Mouse (Mus musculus) G1E (cell line): ENCODE data around the gene Olfr155. TPM values are rescaled to one million over a fixed set of nuclear protein-coding genes. Genes with fewer than 3 reads are reported as not detected.
A peak's percentile ranks its signal among the peaks of the same experiment; 100 is the strongest.

Experiments used
- ATAC-seq: 2 replicates; pipeline ENCODE4 v1.8.0; 2016; ENCODE audit warnings: mild to moderate bottlenecking; ENCODE audit not compliant: insufficient number of reproducible peaks, poor library complexity, low FRiP score, severe bottlenecking; ENCODE audit errors: extremely low read depth
- DNase-seq: peaks from one replicate; pipeline ENCODE4 v3.0.0; 2012; ENCODE audit warnings: low spot score
- H3K27me3 ChIP-seq: 2 replicates; pipeline ENCODE4 v1.6.1; 2012; ENCODE audit warnings: mild to moderate bottlenecking, low read length, inconsistent platforms; ENCODE audit not compliant: insufficient read depth
- H3K36me3 ChIP-seq: replicated peaks from 2 replicates; pipeline ENCODE3; 2012; ENCODE audit warnings: mild to moderate bottlenecking, inconsistent platforms
- H3K4me1 ChIP-seq: 2 replicates; pipeline ENCODE4 v1.6.1; 2012; ENCODE audit warnings: low read depth, low read length, inconsistent platforms, mixed read lengths; ENCODE audit not compliant: insufficient read depth
- H3K4me3 ChIP-seq: 2 replicates; pipeline ENCODE4 v1.5.1; 2012; ENCODE audit warnings: low read depth, mild to moderate bottlenecking, inconsistent platforms, low read length, moderate library complexity, mixed read lengths
- H3K9me3 ChIP-seq: replicated peaks from 2 replicates; pipeline ENCODE4 v1.6.1; 2012; ENCODE audit warnings: inconsistent platforms
- CTCF ChIP-seq: IDR thresholded peaks from 2 replicates; pipeline ENCODE4 v1.5.1; 2012; ENCODE audit warnings: low read depth, low read length, inconsistent platforms, mixed read lengths
- GATA1 ChIP-seq: IDR thresholded peaks from 2 replicates; pipeline ENCODE4 v1.6.1; 2012; ENCODE audit warnings: borderline replicate concordance, low read length, inconsistent platforms, mixed read lengths
- GATA2 ChIP-seq: IDR thresholded peaks from 2 replicates; pipeline ENCODE4 v1.6.1; 2012; ENCODE audit warnings: low read depth, low read length, inconsistent platforms, borderline replicate concordance
- POLR2AphosphoS5 ChIP-seq: IDR thresholded peaks from 2 replicates; pipeline ENCODE4 v1.6.1; 2012; ENCODE audit warnings: low read depth, low read length, inconsistent platforms; ENCODE audit not compliant: insufficient replicate concordance
- TAL1 ChIP-seq: conservative IDR thresholded peaks from 2 replicates; pipeline ENCODE4 v1.6.1; 2012; ENCODE audit warnings: low read depth, low read length, inconsistent platforms, mixed read lengths
- polyA plus RNA-seq: library from polyadenylated mRNA; stranded (reverse); fragments of >175 nt; gene quantifications from 2 replicates; pipeline ENCODE4 v1.2.3, GENCODE M21; 2012
- total RNA-seq, 2 experiments: library from RNA; stranded (forward) in 1 of 2; stranded (reverse) in 1 of 2; fragments of 200-1000 nt in 1 of 2; fragments of >200 nt in 1 of 2; fragmentation: Nextera tagmentation in 1 of 2; gene quantifications; 2 replicates each; pipeline ENCODE4 v1.2.3; 2014 to 2017

Gene Olfr155
- total and polyA plus RNA-seq, 3 experiments: 0.16 TPM; not detected in 2

DNA sequence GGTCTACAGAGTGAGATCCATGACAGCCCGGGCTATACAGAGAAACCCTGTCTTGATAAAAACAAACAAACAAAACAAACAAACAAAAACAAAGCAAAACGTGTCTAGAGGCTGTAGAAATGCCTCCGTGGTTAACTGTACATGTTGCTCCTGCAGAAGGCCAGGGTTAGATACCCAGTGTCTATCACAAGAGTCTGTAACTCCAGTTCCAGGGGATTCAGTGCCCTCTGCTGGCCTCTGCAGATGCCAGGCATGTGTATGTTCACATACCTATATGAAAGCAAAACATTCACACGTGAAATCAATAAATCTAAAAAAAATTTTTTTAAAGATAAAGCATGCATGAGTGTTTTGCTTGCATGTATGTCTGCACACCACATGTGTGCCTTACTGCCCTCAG is 11.9 kb downstream of the Olfr155 start:
- Histone ChIP-seq H3K4me3 (no peak overlapping the region), H3K4me1 (no peaks in the 10 kb centered on the region), H3K27me3 (peaks cover 5% of the 10 kb centered on the region; the same call in 1 of the 2 replicates), H3K9me3 (no peaks in the 10 kb centered on the region), H3K36me3 (no peaks in the 10 kb centered on the region)
- no peak for TF ChIP-seq TAL1
- no peak for TF ChIP-seq CTCF
- TF ChIP-seq POLR2AphosphoS5: no peak
- DNase-seq (no peak), ATAC-seq (no peak)

DNA sequence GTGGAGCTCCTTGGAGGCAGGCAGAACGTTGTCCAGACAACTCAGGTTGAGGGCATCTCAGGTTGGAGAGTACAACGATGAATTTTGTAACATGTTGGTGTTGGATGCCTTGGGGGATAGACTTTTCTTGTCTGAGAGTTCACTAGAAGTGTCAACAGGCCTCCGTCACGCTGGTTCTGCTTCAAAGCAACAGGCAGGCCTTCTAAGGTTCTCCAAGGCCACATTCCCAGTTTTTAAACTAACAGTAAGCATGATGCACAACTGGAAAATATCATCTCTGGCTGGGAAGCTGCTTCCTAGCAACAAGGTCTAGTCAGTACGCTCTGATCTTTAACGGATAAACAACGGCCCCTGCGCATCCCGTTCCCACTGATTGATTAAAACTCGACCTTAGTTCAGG is 18.5 kb downstream of the Olfr155 start:
- no peak for ATAC-seq
- Histone ChIP-seq H3K27me3 (peaks cover 18% of the 10 kb centered on the region), H3K36me3 (no peaks in the 10 kb centered on the region), H3K4me3 (no peak overlapping the region), H3K9me3 (peaks cover 2% of the 10 kb centered on the region; the same call in 1 of the 2 replicates), H3K4me1 (0 out of 2 replicates have a peak, but pooled peaks cover under 1% of the 10 kb centered on the region)
- DNase-seq: no peak
- TF ChIP-seq GATA1 (no peak), CTCF (no peak), GATA2 (no peak), POLR2AphosphoS5 (no peak), TAL1 (no peak)

DNA sequence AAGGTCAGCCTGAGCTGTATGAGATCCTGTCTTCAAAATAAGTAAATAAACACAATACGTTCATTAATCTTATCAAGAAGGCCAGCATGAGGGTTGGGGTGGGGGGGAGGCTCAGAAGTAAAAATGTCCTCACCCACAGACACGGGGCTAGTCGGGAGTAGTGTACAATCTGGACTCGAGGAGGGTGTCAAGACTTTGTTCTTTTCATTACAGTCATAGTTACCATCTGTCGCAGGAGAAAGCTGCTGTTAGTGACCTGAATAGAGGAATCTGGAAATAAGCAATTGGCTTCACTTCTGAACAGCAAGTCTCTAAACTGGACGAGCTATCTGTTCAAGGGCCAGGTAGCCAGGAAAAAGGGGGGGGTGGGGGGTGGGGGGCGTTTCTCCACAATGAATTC is 23.1 kb downstream of the Olfr155 start:
- no peak for TF ChIP-seq GATA2
- no peak for TF ChIP-seq POLR2AphosphoS5
- no peak for TF ChIP-seq TAL1
- TF ChIP-seq CTCF: no peak
- no peak for TF ChIP-seq GATA1
- Histone ChIP-seq H3K4me3 (no peak overlapping the region), H3K27me3 (peaks cover 33% of the 10 kb centered on the region), H3K9me3 (peaks cover 2% of the 10 kb centered on the region; the same call in 1 of the 2 replicates), H3K4me1 (peaks cover 9% of the 10 kb centered on the region; the same call in 1 of the 2 replicates), H3K36me3 (no peaks in the 10 kb centered on the region)
- no peak for ATAC-seq
- DNase-seq: no peak

- TF ChIP-seq GATA1: no peak
- Histone ChIP-seq H3K36me3 (no peaks in the 10 kb centered on the region), H3K27me3 (peaks cover 33% of the 10 kb centered on the region), H3K4me1 (peaks cover 9% of the 10 kb centered on the region; the same call in 1 of the 2 replicates), H3K4me3 (peak within 1 kb of the TSS; percentile 68), H3K9me3 (peaks cover 2% of the 10 kb centered on the region; the same call in 1 of the 2 replicates)
- ATAC-seq: no peak
- peak; percentile 29 for DNase-seq
Observed at GRCm38 (mm10) chr4:43875160-43875918, 24.0 kb downstream of the Olfr155 start, which contains the start of gene Reck. Gene Reck (plus strand): TSS chr4:43875530.

DNA sequence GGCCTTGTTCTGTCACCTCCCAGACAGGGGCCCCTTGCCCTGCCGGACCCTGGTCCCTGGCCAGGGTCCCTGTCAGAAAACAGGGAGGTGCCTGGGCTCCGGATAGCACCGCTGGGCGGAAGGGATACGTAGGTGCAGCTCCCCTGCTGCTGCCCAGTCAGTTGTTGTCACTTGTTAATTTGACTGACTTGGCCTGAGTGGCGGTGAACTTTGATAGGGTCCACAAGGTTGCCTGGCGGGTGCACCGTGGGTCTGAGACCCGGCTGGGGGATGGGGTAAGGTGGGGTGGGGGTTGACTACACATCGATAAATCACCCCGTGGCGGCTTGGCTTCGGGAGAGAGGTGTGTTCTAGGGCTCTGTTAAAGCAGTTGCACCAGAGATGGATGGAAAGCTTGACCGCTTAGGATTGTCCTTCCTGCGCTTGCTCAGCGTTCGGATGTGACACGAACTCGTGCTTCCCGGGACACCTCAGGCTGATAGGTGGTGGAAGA is 24.6 kb downstream of the Olfr155 start:
- TF ChIP-seq GATA1 (no peak), POLR2AphosphoS5 (no peak), GATA2 (no peak), TAL1 (no peak), CTCF (no peak)
- peaks cover 33% of the 10 kb centered on the region for H3K27me3 ChIP-seq
- peaks cover 2% of the 10 kb centered on the region; the same call in 1 of the 2 replicates for H3K9me3 ChIP-seq
- no peak for DNase-seq
- no peaks in the 10 kb centered on the region for H3K36me3 ChIP-seq
- H3K4me1 ChIP-seq: peaks cover 9% of the 10 kb centered on the region; the same call in 1 of the 2 replicates
- no peak for ATAC-seq
- peak overlapping the region; percentile 68 for H3K4me3 ChIP-seq

GRCm38 (mm10) chr4:43877230-43877629 is 25.9 kb downstream of the Olfr155 start:
- Histone ChIP-seq H3K4me3 (no peak overlapping the region), H3K9me3 (peaks cover 2% of the 10 kb centered on the region; the same call in 1 of the 2 replicates), H3K27me3 (peaks cover 33% of the 10 kb centered on the region), H3K4me1 (peaks cover 9% of the 10 kb centered on the region; the same call in 1 of the 2 replicates), H3K36me3 (no peaks in the 10 kb centered on the region)
- TF ChIP-seq POLR2AphosphoS5 (no peak), CTCF (no peak), GATA2 (no peak), GATA1 (no peak), TAL1 (no peak)
- DNase-seq (no peak), ATAC-seq (no peak)
